Mouse (Mus musculus): ENCODE data around the gene Aox1.

The Aox1 gene

DNA sequence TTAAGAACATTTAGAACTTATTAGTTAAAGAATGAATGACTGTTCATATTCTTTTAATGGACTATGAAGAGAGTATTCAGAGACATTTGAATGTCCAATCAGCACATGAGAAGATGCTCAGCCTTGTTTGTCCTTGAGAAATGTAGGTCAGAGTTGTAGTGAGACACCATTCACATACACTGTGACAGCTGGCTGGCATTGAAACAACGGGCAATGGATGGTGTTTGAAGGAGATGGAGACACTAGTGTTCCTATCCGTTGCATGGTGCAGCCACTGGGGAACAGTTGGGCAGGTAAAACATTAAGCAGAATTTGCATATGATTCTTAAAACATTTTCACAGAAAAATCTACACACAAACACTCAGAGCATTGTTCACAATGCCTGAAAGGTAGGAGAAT lies 77.3 kb downstream of the Aox1 start:
- ATAC-seq (ENCODE audit: low TSS enrichment): no peak

DNA sequence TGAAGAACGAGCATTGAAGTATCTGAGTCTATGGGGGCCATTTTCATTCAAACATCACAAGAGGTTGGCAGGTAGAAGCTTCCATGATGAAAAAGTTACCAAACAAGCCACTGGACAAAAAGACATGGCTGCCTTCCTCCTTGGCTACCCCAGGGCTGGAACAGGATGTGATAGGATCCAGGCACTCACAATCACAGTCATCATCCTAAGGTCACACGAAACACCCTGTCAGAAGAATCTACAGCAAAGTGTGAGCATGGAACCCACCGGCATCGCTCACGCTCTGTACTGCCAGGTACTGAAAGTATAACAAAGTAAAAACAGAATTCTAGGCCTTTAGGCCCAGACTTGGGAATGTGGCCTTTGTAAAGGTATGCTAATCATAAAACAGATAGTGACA lies 80.5 kb downstream of the Aox1 start:
- ATAC-seq (ENCODE audit: low TSS enrichment): no peak

GRCm38 (mm10) chr1:58111315-58111714 lies 81.6 kb downstream of the Aox1 start:
- no peak for ATAC-seq (ENCODE audit: low TSS enrichment)

GRCm38 (mm10) chr1:58112880-58113279 lies 83.1 kb downstream of the Aox1 start, which contains the start of gene Aox3:
TSS of gene Aox3 (plus strand) at chr1:58113130.
- peak; percentile 92 for ATAC-seq (ENCODE audit: low TSS enrichment)

DNA sequence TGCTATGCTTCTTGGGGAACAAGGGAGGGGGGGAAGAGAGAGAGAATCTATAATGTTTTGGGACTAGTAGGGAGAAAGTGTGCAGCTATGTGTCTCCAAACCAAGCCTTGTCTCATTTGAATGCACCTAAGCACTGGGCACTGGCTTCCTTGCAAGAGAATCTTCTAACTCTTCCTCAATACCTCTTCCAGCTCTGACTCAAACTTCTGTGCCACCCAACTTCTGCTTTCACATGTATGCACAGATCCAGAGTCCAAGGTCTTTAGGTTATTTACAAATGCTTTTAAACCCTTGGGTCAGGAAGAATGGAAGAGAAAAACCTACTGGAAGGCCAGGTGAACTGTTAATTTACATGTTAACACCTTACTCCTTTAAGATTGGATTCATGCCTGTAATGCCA lies 83.7 kb downstream of the Aox1 start:
- ATAC-seq (ENCODE audit: low TSS enrichment): no peak

DNA sequence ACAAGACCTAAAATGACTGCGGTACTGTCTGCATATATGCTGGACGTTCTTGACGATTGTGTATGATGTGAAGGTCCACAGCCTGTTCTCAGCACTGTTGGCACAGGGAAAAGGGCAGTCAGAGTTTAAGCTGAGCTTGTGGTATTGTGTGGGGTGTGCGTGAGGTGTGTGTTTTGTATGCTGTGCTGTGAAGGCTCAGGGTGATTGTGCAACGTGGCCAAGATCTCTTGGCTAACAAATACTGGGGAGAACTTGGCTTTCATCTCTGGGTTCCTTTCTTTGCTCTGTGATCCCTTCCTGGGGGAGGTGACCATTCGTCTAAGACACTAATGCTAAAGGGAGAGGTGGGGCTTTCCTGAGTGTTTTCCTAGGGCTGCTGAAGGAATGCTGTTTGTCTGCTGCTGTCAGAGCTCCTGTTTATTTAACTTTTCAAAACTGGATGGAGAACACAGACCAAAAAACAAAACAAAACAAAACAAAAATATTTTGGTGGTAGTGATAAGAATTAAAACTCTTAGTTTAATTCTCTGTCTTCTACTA lies 84.4 kb downstream of the Aox1 start:
- ATAC-seq (ENCODE audit: low TSS enrichment): no peak

DNA sequence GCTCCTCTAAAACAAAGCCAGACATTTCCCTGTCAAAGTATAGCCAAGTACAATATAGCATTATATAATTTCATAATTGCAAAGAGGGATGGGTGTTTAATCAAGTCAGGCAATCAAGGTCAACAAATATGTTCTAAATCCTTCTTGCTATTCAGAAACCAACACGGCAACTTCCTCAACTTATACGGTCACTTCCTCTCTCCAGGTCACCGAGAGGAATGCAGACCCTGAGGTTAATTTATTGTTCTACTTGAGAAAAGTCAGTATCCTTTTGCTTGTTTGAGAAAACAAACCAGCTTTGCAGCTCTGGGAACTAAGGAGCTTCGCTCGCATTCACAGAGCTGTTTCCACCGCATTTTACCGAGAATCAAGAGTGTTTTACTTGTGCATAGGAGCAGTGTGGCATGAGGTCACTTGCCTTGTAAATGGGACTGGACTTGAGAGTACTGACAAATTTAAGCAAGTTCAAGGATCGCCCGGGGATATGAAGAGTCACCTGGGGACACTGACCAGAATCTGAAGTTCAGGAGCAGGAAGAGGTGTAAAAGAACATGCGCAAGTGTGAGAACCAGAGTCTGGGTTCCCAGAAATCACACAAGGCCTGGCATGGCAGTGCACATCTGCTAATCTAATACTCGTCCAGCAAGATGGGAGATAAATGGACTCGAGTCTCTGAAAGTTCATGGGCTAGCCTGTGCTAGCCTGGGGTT lies 85.1 kb downstream of the Aox1 start:
- ATAC-seq (ENCODE audit: low TSS enrichment): no peak

- ATAC-seq (ENCODE audit: low TSS enrichment): no peak
These were observed 88.5 kb downstream of the Aox1 start for GRCm38 (mm10) chr1:58118231-58118630.

GRCm38 (mm10) chr1:58124901-58125300 lies 95.2 kb downstream of the Aox1 start:
- ATAC-seq (ENCODE audit: low TSS enrichment): no peak; the same call in 1 of the 2 replicates

DNA sequence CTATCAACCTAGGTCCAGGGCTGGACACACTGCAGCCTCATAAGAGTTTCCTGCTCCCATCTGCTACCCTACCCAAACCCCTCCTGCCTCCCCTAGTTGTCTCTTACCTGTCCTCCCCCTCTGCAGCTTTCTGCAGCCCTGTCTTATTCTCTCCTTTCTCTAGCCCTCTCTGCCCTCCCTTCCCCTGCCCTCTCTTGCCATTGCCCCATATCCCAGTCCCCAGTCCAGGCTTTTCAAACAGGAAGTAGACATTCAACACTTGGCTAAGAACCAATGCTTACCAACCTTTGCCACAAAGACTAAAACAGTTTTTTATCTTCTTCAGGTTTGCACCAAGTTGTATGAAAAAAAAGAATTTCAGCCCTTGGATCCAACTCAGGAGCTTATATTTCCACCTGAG lies 108.2 kb downstream of the Aox1 start:
- no peak for ATAC-seq (ENCODE audit: low TSS enrichment)

- ATAC-seq (ENCODE audit: low TSS enrichment): no peak
These were observed 109.3 kb downstream of the Aox1 start for GRCm38 (mm10) chr1:58138986-58139385.

DNA sequence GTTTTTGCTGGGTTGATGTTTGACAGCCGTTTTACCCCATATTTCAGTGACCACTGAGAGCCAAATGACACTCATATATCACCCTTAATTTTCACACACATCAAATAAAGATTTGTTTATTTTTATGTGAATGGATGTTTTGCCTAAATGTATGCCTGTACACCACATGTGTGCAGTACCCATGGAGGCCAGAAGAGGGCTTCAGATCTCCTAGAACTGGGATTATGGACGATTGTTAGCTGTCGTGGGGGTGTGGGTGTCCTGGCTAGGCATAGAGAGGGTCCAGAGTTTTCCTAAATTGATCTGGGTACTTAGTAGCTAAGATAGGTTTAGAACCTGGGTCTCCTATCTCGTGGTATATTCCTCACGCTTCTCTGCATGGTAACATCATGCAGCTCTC lies 110.9 kb downstream of the Aox1 start:
- ATAC-seq (ENCODE audit: low TSS enrichment): no peak

GRCm38 (mm10) chr1:58144384-58145069 lies 114.8 kb downstream of the Aox1 start:
- ATAC-seq (ENCODE audit: low TSS enrichment): peak; percentile 96

- no peak for ATAC-seq (ENCODE audit: low TSS enrichment)
These were observed 116.3 kb downstream of the Aox1 start for GRCm38 (mm10) chr1:58146026-58146425.

DNA sequence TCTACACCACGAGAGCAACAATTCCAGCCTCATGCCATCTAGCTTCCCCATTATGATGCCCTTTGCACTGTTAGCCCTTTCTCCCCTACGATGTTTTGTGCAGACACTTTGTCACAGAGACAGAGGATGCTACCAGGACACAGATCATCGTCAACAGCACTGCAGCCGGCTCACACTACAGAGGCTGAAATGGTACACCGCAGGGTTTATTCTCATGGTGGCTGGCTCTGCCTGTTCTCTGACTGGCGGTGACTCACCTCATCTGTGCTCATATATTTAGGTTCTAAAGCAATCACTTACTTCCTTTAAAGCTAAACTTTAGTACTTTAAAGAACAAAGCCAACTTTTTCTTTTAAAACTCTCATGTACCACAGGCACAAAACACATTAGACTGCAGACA lies 118.0 kb downstream of the Aox1 start:
- ATAC-seq (ENCODE audit: low TSS enrichment): peak; percentile 68

GRCm38 (mm10) chr1:58152247-58152646 lies 122.5 kb downstream of the Aox1 start:
- peak; percentile 80; the same call in 1 of the 2 replicates for ATAC-seq (ENCODE audit: low TSS enrichment)
